Mouse (Mus musculus) stomach, postnatal 0 days (tissue): ENCODE measurements around the gene Esr2. TPM values are rescaled to one million over a fixed set of nuclear protein-coding genes. Genes with fewer than 3 reads are reported as not detected.
A peak's percentile ranks its signal among the peaks of the same experiment; 100 is the strongest.

Source experiments
- ATAC-seq: fragments of 200-750 bp; cut with Nextera tagmentation; 2 replicates; pipeline ENCODE4 v1.8.0; 2017; ENCODE audit not compliant: low FRiP score, low TSS enrichment
- DNase-seq: peaks from one replicate; pipeline ENCODE4 v3.0.0-alpha.2; 2016; ENCODE audit warnings: low spot score
- H3K27ac ChIP-seq: fragments of 300-500 bp; sonication (generic); replicated peaks from 2 replicates; pipeline ENCODE4 v1.5.1; 2014; ENCODE audit warnings: mild to moderate bottlenecking, control low read depth
- H3K27me3 ChIP-seq: fragments of 300-500 bp; sonication (generic); 2 replicates; pipeline ENCODE4 v1.6.1; 2014; ENCODE audit warnings: low read length; ENCODE audit not compliant: control insufficient read depth, insufficient read depth
- H3K36me3 ChIP-seq: fragments of 300-500 bp; sonication (generic); 2 replicates; pipeline ENCODE4 v1.6.1; 2014; ENCODE audit warnings: low read length, mixed read lengths; ENCODE audit not compliant: control insufficient read depth, insufficient read depth
- H3K4me1 ChIP-seq: fragments of 300-500 bp; sonication (generic); replicated peaks from 2 replicates; pipeline ENCODE4 v1.6.1; 2014; ENCODE audit warnings: antibody characterized with exemption; ENCODE audit not compliant: control insufficient read depth, insufficient read depth
- H3K4me2 ChIP-seq: fragments of 300-500 bp; sonication (generic); replicated peaks from 2 replicates; pipeline ENCODE4 v1.6.1; 2014; ENCODE audit warnings: low read depth, mild to moderate bottlenecking, control low read depth, moderate library complexity
- H3K4me3 ChIP-seq: fragments of 300-500 bp; sonication (generic); 2 replicates; pipeline ENCODE4 v1.5.1; 2014; ENCODE audit warnings: low read depth, low read length, control low read depth
- H3K9ac ChIP-seq: fragments of 300-500 bp; sonication (generic); 2 replicates; pipeline ENCODE4 v1.6.1; 2014; ENCODE audit warnings: mild to moderate bottlenecking, low read length, control low read depth, mixed read lengths
- H3K9me3 ChIP-seq: fragments of 300-500 bp; sonication (generic); 2 replicates; pipeline ENCODE4 v1.6.1; 2016; ENCODE audit warnings: low read length; ENCODE audit not compliant: control insufficient read depth
- CTCF ChIP-seq: IDR thresholded peaks from 2 replicates; pipeline ENCODE4 v1.5.1; 2016; ENCODE audit warnings: antibody characterized with exemption, low read depth, mild to moderate bottlenecking, moderate library complexity
- EP300 ChIP-seq: optimal IDR thresholded peaks from 2 replicates; pipeline ENCODE3; 2016; ENCODE audit warnings: antibody characterized with exemption
- WGBS: fragments of 180-500 bp; shearing (Covaris S2); extraction: QIAGEN DNeasy Blood & Tissue Kit; methylation state at CpG from one replicate; pipeline ENCODE4 v1.1.7; 2014; 5-methylcytosine and 5-hydroxymethylcytosine counted together
- polyA plus RNA-seq: library from polyadenylated mRNA; unstranded; fragments of >200 nt; fragmentation: Nextera tagmentation; extraction: Ambion mirVana; gene quantifications from 2 replicates; pipeline ENCODE4 v1.2.1, GENCODE M21; 2015

Esr2 gene
- polyA plus RNA-seq, 1 experiment from 2014 or later = 0.05 TPM

DNA sequence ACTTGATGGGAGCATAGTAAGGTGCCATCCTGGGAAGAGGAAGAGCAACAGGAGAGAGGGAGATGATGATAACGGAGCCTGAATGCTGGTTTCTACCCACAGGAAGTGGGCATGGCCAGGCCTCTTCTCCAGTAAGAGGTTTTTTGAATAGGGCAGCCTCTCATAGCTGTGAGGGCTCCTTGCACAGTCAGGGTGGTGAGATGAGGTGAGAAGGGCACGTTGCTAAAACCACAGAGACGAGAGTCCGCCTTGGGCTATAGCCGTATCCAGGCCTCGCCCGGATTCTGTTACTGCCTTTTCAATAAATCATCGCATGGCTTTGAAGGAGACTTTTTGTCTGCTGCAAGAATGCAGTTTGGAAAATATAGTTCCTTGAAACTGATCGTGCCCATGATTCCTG lies 92.0 kb downstream of the Esr2 start:
- H3K4me1 ChIP-seq = no peaks in the 10 kb centered on the region; the same call in 1 of the 2 replicates
- ATAC-seq (no peak), DNase-seq (no peak)
- H3K36me3 ChIP-seq = peaks cover 3% of the 10 kb centered on the region
- H3K4me3 ChIP-seq = no peak overlapping the region
- no peak overlapping the region for H3K4me2 ChIP-seq
- TF ChIP-seq CTCF = no peak
- TF ChIP-seq EP300 = no peak
- no peak overlapping the region for H3K9ac ChIP-seq
- no peak overlapping the region for H3K27ac ChIP-seq
- no peaks in the 10 kb centered on the region for H3K27me3 ChIP-seq
- H3K9me3 ChIP-seq = no peaks in the 10 kb centered on the region
- 60% methylated on average over 9 of the region's 9 CpGs for WGBS

DNA sequence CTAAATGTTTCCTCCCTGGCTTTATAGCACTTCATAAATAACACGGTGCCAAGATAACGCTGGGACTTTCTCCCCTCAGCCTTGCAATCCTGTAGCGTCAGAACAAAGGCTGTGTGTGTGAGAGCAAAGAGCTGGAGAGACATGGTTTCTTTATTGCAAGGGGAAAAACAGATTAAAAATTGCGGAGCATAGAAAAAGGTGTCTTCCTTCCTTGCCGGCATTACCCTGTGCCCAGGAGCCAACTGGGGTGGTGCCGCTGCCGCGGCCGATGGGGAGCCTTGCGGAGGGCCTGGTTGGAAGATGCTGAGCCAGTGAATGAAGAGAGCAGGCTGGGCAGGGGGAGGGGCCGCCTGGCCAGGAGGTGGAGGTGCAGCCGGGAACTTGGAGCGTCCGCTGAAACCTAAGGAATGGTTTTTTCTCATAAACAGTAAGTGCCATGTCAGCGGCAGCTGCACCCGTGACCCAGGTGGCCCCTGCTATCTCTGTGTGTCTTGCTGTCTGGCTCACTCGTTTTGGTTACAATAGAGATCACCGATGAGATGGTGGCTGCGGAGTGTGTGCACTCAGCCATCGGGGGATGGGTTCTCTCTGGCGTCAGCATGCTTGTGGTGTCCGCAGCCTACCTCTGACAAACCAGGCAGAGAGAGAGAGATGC lies 95.4 kb downstream of the Esr2 start:
- WGBS = 15% methylated on average over 22 of the region's 22 CpGs
- Histone ChIP-seq H3K4me2 (peak overlapping the region; percentile 51), H3K36me3 (peaks cover 2% of the 10 kb centered on the region; the same call in 1 of the 2 replicates), H3K27ac (no peak overlapping the region), H3K27me3 (no peaks in the 10 kb centered on the region), H3K9me3 (no peaks in the 10 kb centered on the region), H3K9ac (no peak overlapping the region), H3K4me3 (peak overlapping the region; percentile 12; the same call in 1 of the 2 replicates), H3K4me1 (no peaks in the 10 kb centered on the region; the same call in 1 of the 2 replicates)
- TF ChIP-seq CTCF = no peak
- no peak for TF ChIP-seq EP300
- DNase-seq (peak; percentile 64), ATAC-seq (peak; percentile 53; the same call in 1 of the 2 replicates)

DNA sequence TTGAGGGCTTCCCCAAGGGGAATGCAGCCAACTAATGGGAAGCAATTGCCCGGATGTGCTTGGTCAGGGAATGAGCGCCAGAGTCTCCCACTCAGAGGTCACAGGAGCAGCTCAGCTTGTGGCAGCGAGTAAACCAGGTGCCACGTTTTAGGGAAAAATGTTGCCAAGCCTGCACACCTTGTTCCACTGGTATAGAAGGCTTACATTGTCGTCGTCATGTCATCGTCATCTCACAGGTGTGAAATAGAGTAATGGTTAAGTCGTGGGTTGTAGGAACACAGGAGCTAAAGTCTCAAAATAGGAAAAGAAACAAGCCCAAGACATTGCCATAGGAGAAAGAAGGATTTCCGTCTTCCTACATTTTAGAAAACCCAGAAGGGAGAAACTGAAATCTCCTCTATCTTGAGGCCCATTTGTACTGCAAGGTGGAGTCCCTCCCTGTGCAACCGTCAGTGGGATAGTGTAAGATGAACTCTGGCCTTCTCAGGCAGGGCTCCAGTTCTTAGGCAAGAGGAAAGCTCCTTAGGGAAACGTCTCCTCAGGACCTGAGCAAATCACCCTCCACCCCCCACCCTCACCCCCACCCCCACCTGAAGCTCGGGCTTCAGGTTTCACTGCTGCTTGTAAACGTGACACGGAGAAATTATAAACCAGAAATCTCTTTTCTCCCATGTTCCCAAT lies 96.0 kb downstream of the Esr2 start:
- Histone ChIP-seq H3K4me2 (peak overlapping the region; percentile 51), H3K27me3 (no peaks in the 10 kb centered on the region), H3K4me1 (no peaks in the 10 kb centered on the region; the same call in 1 of the 2 replicates), H3K9ac (no peak overlapping the region), H3K4me3 (no peak overlapping the region), H3K27ac (no peak overlapping the region), H3K9me3 (no peaks in the 10 kb centered on the region), H3K36me3 (peaks cover 2% of the 10 kb centered on the region; the same call in 1 of the 2 replicates)
- DNase-seq (no peak), ATAC-seq (no peak)
- 40% methylated on average over 14 of the region's 14 CpGs for WGBS
- TF ChIP-seq CTCF (no peak), EP300 (no peak)

DNA sequence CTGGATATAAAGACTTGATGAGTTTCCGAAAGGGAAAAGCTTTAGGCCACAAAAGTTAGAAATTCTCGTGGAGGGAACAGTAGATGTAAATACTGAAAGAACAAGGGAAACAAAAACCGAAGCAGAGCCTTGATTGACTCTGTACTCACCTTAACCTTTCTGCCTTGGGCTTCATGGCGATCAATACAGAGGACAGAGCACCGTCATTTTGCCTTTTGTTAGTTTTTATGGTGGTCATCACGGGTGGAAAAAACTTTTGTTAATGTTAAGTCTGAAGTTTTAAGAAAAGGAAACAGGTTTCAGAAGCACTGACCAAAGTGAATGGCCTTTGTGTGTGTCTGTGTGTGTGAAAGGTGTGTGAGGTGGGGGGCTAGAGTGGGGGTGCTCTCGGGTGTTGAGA lies 103.1 kb downstream of the Esr2 start:
- no peak overlapping the region for H3K27ac ChIP-seq
- H3K9me3 ChIP-seq = no peaks in the 10 kb centered on the region
- no peak for TF ChIP-seq CTCF
- no peak for TF ChIP-seq EP300
- no peak overlapping the region for H3K9ac ChIP-seq
- peaks cover 7% of the 10 kb centered on the region for H3K36me3 ChIP-seq
- no peak overlapping the region for H3K4me3 ChIP-seq
- no peaks in the 10 kb centered on the region for H3K4me1 ChIP-seq
- DNase-seq = no peak
- no peak for ATAC-seq
- 72% methylated on average over 7 of the region's 7 CpGs for WGBS
- H3K4me2 ChIP-seq = no peak overlapping the region
- H3K27me3 ChIP-seq = no peaks in the 10 kb centered on the region

GRCm38 (mm10) chr12:76073066-76073826 lies 103.8 kb downstream of the Esr2 start:
- Histone ChIP-seq H3K9me3 (no peaks in the 10 kb centered on the region), H3K36me3 (peaks cover 5% of the 10 kb centered on the region), H3K27ac (no peak overlapping the region), H3K4me1 (no peaks in the 10 kb centered on the region), H3K9ac (no peak overlapping the region), H3K4me3 (no peak overlapping the region), H3K27me3 (no peaks in the 10 kb centered on the region), H3K4me2 (no peak overlapping the region)
- TF ChIP-seq EP300 (no peak), CTCF (no peak)
- DNase-seq = no peak
- 55% methylated on average over 13 of the region's 13 CpGs for WGBS
- no peak for ATAC-seq
